Mouse (Mus musculus) retina, postnatal 7 days (tissue): ENCODE data around the gene Slc35f5.
"Not testable (repeated sequence)": the region's sequence is repeated elsewhere in the genome, so short reads cannot be mapped to it uniquely, and the experiment has no call there.

Experiments
- DNase-seq: peaks from one replicate; pipeline ENCODE4 v3.0.0-alpha.2; 2012; ENCODE audit warnings: low read depth, low spot score

The Slc35f5 gene

GRCm38 (mm10) chr1:125560259-125561192 is at the start of gene Slc35f5:
Gene Slc35f5 (plus strand): TSS chr1:125560595.
- peak; percentile 88 for DNase-seq

- no peak for DNase-seq
These were observed 45.7 kb upstream of the Slc35f5 start for GRCm38 (mm10) chr1:125514706-125515105.

GRCm38 (mm10) chr1:125516910-125517659 is 43.3 kb upstream of the Slc35f5 start:
- no peak for DNase-seq

- no peak for DNase-seq
These were observed 41.2 kb upstream of the Slc35f5 start for GRCm38 (mm10) chr1:125519107-125519611.

GRCm38 (mm10) chr1:125525965-125526665 is 34.3 kb upstream of the Slc35f5 start:
- no peak for DNase-seq

- no peak for DNase-seq
These were observed 33.8 kb upstream of the Slc35f5 start for GRCm38 (mm10) chr1:125526666-125527004.

GRCm38 (mm10) chr1:125527364-125527763 is 33.0 kb upstream of the Slc35f5 start:
- DNase-seq = no peak

GRCm38 (mm10) chr1:125533180-125533912 is 27.0 kb upstream of the Slc35f5 start:
- DNase-seq = not testable (repeated sequence)

GRCm38 (mm10) chr1:125537131-125537530 is 23.3 kb upstream of the Slc35f5 start:
- no peak for DNase-seq

GRCm38 (mm10) chr1:125537776-125538175 is 22.6 kb upstream of the Slc35f5 start:
- no peak for DNase-seq

GRCm38 (mm10) chr1:125539312-125539711 is 21.1 kb upstream of the Slc35f5 start:
- DNase-seq = no peak

GRCm38 (mm10) chr1:125542008-125542999 is 18.1 kb upstream of the Slc35f5 start:
- DNase-seq = no peak

- DNase-seq = no peak
These were observed 10.5 kb upstream of the Slc35f5 start for GRCm38 (mm10) chr1:125549872-125550271.

GRCm38 (mm10) chr1:125550359-125550758 is 10.0 kb upstream of the Slc35f5 start:
- no peak for DNase-seq

GRCm38 (mm10) chr1:125551564-125551963 is 8.8 kb upstream of the Slc35f5 start:
- DNase-seq = no peak

GRCm38 (mm10) chr1:125559261-125559660 is 1.1 kb upstream of the Slc35f5 start:
- DNase-seq = no peak

GRCm38 (mm10) chr1:125559721-125560120 is 674 bp upstream of the Slc35f5 start:
- no peak for DNase-seq

GRCm38 (mm10) chr1:125561206-125561605 is 811 bp downstream of the Slc35f5 start:
- peak; percentile 44 for DNase-seq

GRCm38 (mm10) chr1:125561841-125562240 is 1.4 kb downstream of the Slc35f5 start:
- DNase-seq = no peak

- no peak for DNase-seq
These were observed 7.7 kb downstream of the Slc35f5 start for GRCm38 (mm10) chr1:125568126-125568525.
